Mouse (Mus musculus): ENCODE measurements around the gene Olfr893. TPM values are rescaled to one million over a fixed set of nuclear protein-coding genes. Genes with fewer than 3 reads are reported as not detected.
"Not testable (repeated sequence)": the region's sequence is repeated elsewhere in the genome, so short reads cannot be mapped to it uniquely, and the experiment has no call there.

The Olfr893 gene
- total RNA-seq (2015) = not detected in 2 replicates
- total RNA-seq (2017) = not detected in 2 replicates

DNA sequence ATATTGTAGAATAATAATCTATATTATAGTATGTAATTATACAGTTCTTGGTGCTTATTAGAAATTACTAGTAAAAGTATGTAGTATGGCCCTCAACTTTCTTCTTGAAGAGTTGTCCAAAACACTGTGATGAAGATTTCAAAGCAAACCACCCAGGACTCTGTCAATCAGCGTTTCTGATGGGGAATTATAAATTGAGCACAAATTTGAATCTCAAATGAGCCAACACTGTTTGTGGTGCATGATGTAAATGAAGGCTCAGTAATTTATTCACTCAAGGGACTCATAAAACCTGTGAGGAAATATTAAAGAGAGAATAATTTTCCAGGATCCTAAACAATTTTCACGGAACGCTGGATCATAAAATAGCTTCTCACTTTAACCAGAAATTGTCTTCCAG, at the start of gene Olfr893:
Olfr893 (plus strand) TSS at position 301 of the 400 bp plus-strand sequence.
- no peak for ATAC-seq (replicated peaks; ENCODE audit: poor library complexity)

DNA sequence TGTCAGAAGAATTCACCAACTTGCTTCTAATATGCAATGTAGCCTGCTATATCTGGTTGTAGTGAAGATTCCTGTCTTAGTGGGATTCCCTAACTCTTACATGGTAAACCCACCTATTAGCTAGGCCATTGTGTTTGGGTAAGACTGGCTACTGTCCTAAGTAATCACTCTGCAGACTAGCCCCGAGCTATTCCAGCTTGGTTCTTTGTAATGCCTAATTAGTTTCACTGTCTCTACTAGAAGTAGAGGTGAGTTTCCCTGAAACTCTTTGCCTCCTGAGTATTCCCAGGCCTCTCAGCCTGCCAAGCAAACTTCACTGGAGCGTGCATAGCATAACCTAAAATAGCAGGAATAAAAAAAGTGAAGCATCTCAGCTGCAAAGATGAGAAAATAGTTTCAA, 39.8 kb upstream of the Olfr893 start:
- not testable (repeated sequence) for ATAC-seq (replicated peaks; ENCODE audit: poor library complexity)

DNA sequence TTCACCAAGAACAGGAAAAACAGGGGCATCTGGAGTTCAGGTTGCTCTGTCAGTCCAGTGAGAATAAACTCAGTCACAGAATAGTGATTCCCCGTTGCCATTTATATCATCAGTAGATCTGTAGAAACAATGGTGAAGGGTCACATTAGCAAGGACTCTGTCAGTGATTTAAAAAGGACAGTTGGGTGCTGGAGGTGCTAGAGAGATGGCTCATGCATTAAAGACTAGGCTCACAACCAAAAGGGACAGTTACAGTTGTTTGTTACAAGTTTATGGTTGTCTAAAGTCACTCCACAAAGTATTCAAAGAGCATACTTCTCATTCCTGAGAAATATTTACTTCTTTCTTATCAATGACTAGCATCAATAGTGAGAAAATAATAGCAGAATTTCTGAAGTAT, 27.4 kb upstream of the Olfr893 start, which contains the start of gene Olfr891:
Olfr891 (minus strand) TSS at position 101 of the 400 bp plus-strand sequence.
- ATAC-seq (replicated peaks; ENCODE audit: poor library complexity) = no peak

DNA sequence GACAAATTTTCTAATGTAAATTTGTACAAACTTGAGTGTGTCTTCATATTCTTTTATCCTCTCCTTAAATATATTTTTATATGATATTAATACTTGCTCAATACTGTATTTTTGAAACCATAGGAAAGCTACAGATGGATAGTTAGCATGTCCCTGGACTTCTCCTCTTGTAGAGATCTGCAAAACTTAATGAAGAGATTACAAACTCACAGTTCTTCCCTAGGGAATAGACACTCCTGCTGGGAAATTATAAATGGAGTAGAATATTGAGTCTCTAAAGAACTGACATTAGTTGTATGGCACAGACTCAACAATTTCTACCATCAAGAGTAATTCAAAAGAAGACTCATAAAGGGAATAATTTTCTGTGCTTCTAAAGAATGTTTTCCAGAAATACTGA, 9.6 kb downstream of the Olfr893 start, which contains the start of gene Olfr894:
Olfr894 (plus strand) TSS at position 301 of the 400 bp plus-strand sequence.
- no peak for ATAC-seq (replicated peaks; ENCODE audit: poor library complexity)

DNA sequence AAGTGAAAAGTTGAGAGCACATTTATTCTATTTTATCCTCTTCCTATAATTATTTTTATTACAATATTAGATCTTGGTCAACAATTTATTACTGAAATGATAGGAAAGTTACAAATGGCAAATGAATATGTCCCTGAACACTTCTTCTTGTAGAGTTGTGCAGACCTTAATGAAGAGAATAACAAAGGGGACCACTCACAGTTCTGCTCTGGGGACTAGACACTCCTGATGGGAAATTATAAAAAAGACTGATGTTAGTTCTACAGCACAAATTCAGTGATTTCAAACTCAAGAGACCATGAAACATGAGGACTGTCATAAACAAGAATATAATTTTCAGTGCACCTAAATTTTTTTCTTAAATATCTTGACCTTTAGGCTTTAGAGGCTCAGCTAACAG, 44.3 kb downstream of the Olfr893 start, which contains the start of gene Olfr143:
Olfr143 (plus strand) TSS at position 301 of the 400 bp plus-strand sequence.
- no peak for ATAC-seq (replicated peaks; ENCODE audit: poor library complexity)

Other genes starting within 250 kb of the Olfr893 start
- gene Olfr881, start 216.5 kb upstream of the Olfr893 start, total RNA-seq (2015) = not detected in 2 replicates
- not detected in 2 replicates for gene Olfr881, start 216.5 kb upstream of the Olfr893 start, total RNA-seq (2017)
- not detected in 2 replicates for gene Olfr883, start 182.6 kb upstream of the Olfr893 start, total RNA-seq (2015)
- not detected in 2 replicates for gene Olfr883, start 182.6 kb upstream of the Olfr893 start, total RNA-seq (2017)
- gene Olfr884, start 161.8 kb upstream of the Olfr893 start, total RNA-seq (2015) = not detected in 2 replicates
- not detected in 2 replicates for gene Olfr884, start 161.8 kb upstream of the Olfr893 start, total RNA-seq (2017)
- gene Olfr885, start 147.0 kb upstream of the Olfr893 start, total RNA-seq (2015) = not detected in 2 replicates
- not detected in 2 replicates for gene Olfr885, start 147.0 kb upstream of the Olfr893 start, total RNA-seq (2017)
- not detected in 2 replicates for gene Olfr887, start 124.3 kb upstream of the Olfr893 start, total RNA-seq (2015)
- gene Olfr887, start 124.3 kb upstream of the Olfr893 start, total RNA-seq (2017) = not detected in 2 replicates
- gene Olfr888, start 100.2 kb upstream of the Olfr893 start, total RNA-seq (2015) = not detected in 2 replicates
- not detected in 2 replicates for gene Olfr888, start 100.2 kb upstream of the Olfr893 start, total RNA-seq (2017)
- gene Olfr889, start 93.2 kb upstream of the Olfr893 start, total RNA-seq (2015) = 0.05 and 0.12 TPM in 2 replicates
- not detected in 2 replicates for gene Olfr889, start 93.2 kb upstream of the Olfr893 start, total RNA-seq (2017)
- gene Olfr890, start 65.8 kb upstream of the Olfr893 start, total RNA-seq (2015) = not detected in 2 replicates
- not detected in 2 replicates for gene Olfr890, start 65.8 kb upstream of the Olfr893 start, total RNA-seq (2017)
- not detected in 2 replicates for gene Olfr891, start 27.5 kb upstream of the Olfr893 start, total RNA-seq (2015)
- gene Olfr891, start 27.5 kb upstream of the Olfr893 start, total RNA-seq (2017) = not detected in 2 replicates
- not detected in 2 replicates for gene Olfr894, start 9.7 kb downstream of the Olfr893 start, total RNA-seq (2015)
- gene Olfr894, start 9.7 kb downstream of the Olfr893 start, total RNA-seq (2017) = not detected in 2 replicates
- gene Olfr143, start 44.4 kb downstream of the Olfr893 start, total RNA-seq (2015) = not detected in 2 replicates
- not detected in 2 replicates for gene Olfr143, start 44.4 kb downstream of the Olfr893 start, total RNA-seq (2017)
- gene Olfr895, start 59.5 kb downstream of the Olfr893 start, total RNA-seq (2015) = not detected in 2 replicates
- gene Olfr895, start 59.5 kb downstream of the Olfr893 start, total RNA-seq (2017) = not detected in 2 replicates
- not detected in 2 replicates for gene Olfr896-ps1, start 82.7 kb downstream of the Olfr893 start, total RNA-seq (2015)
- gene Olfr896-ps1, start 82.7 kb downstream of the Olfr893 start, total RNA-seq (2017) = not detected in 2 replicates
- not detected in 2 replicates for gene Olfr25, start 120.7 kb downstream of the Olfr893 start, total RNA-seq (2015)
- not detected in 2 replicates for gene Olfr25, start 120.7 kb downstream of the Olfr893 start, total RNA-seq (2017)
- gene Olfr898, start 140.0 kb downstream of the Olfr893 start, total RNA-seq (2015) = not detected in 2 replicates
- not detected in 2 replicates for gene Olfr898, start 140.0 kb downstream of the Olfr893 start, total RNA-seq (2017)
- gene Olfr250, start 158.5 kb downstream of the Olfr893 start, total RNA-seq (2015) = not detected in 2 replicates
- gene Olfr250, start 158.5 kb downstream of the Olfr893 start, total RNA-seq (2017) = not detected in 2 replicates
- not detected in 2 replicates for gene Olfr251, start 168.7 kb downstream of the Olfr893 start, total RNA-seq (2015)
- gene Olfr251, start 168.7 kb downstream of the Olfr893 start, total RNA-seq (2017) = not detected in 2 replicates
- not detected in 2 replicates for gene Olfr147, start 193.3 kb downstream of the Olfr893 start, total RNA-seq (2015)
- gene Olfr147, start 193.3 kb downstream of the Olfr893 start, total RNA-seq (2017) = not detected in 2 replicates
- not detected in 2 replicates for gene Olfr901, start 221.1 kb downstream of the Olfr893 start, total RNA-seq (2015)
- gene Olfr901, start 221.1 kb downstream of the Olfr893 start, total RNA-seq (2017) = not detected in 2 replicates
- gene Olfr902, start 239.3 kb downstream of the Olfr893 start, total RNA-seq (2015) = not detected in 2 replicates
- not detected in 2 replicates for gene Olfr902, start 239.3 kb downstream of the Olfr893 start, total RNA-seq (2017)

All from megakaryocyte progenitor cell, adult 5-6 weeks (primary cell).